Mouse (Mus musculus) brain, embryonic 14.5 days (tissue): Measurements from ENCODE around the gene Zfp488.

Source experiments
- CTCF ChIP-seq: fragments of 200-500 bp; IDR thresholded peaks from 2 replicates; pipeline ENCODE4 v1.5.1; 2012; ENCODE audit warnings: inconsistent platforms, mild to moderate bottlenecking, moderate library complexity, borderline replicate concordance; ENCODE audit not compliant: insufficient read depth, insufficient read length; ENCODE audit errors: extremely low read depth
- POLR2A ChIP-seq: fragments of 200-500 bp; IDR thresholded peaks from 2 replicates; pipeline ENCODE4 v1.6.1; 2012; ENCODE audit warnings: mild to moderate bottlenecking, inconsistent platforms, borderline replicate concordance; ENCODE audit not compliant: poor library complexity, insufficient read depth, insufficient read length, severe bottlenecking; ENCODE audit errors: extremely low read depth

DNA sequence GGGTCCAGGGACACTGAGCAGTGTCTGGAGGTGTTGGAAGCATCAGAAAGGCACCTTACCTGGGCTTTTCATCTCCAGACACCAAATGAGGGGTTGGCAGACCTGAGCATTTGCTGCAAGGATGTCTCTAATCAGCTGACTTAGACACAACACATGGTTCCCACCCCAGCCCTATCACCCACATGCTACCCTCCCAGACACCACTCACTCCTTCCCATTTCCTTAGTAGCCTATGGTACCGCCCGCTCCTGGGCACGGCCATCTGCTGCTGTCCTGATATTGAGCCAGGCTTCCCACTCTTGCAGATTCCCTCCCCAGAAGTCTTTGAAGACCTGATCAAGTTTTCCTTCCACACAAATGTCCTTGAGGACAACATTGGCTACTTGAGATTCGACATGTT lies 20.4 kb downstream of the Zfp488 start:
- no peak for TF ChIP-seq CTCF
- TF ChIP-seq POLR2A, result no peak
